Mouse (Mus musculus): Measurements from ENCODE around the gene Ldb2.

DNA sequence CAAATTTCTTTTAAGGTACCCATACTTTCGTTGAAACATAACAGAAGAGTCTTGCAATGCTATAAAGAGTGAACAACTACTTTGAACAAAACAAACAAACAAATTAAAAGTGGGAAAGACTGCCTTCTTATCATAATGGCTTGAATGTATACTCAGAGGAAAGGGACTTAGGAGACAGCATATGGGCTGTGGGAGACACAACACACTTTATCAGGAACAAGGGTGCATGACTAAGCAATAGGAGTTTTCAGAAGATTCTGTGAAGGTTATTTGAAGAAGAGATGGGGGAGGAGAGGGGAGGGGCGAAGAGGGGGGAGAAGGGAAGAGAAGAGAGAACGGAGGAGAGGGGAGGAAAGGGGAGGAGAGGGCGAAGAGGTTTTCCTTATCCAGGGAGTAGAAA lies 334.2 kb downstream of the Ldb2 start:
- TF ChIP-seq CTCF (IDR thresholded peaks at IDR 0.05; ENCODE audit: low read depth) (no peak), EP300 (IDR thresholded peaks at IDR 0.05; ENCODE audit: low read depth) (no peak)
